Mouse (Mus musculus): ENCODE results near the gene Cc2d2b. TPM values are rescaled to one million over a fixed set of nuclear protein-coding genes. Genes with fewer than 3 reads are reported as not detected.

Gene Cc2d2b
- polyA plus RNA-seq, 1 experiment from 2014 or later, result 0.12 TPM

GRCm38 (mm10) chr19:40872955-40873665 is 124.6 kb downstream of the Cc2d2b start:
- Histone ChIP-seq H3K4me3 (ENCODE audit: low read depth, low read length) (peak overlapping the region; percentile 50), H3K27ac (replicated peaks) (peak overlapping the region; percentile 73), H3K4me1 (replicated peaks; ENCODE audit: control insufficient read depth, insufficient read depth) (no peaks in the 10 kb centered on the region; the same call in 1 of the 2 replicates), H3K4me2 (replicated peaks; ENCODE audit: low read depth) (peak overlapping the region; percentile 83), H3K36me3 (ENCODE audit: control insufficient read depth, insufficient read depth, low read length) (no peaks in the 10 kb centered on the region), H3K9me3 (ENCODE audit: control insufficient read depth, low read length) (no peaks in the 10 kb centered on the region), H3K9ac (ENCODE audit: low read length) (peak overlapping the region; percentile 61), H3K27me3 (ENCODE audit: control insufficient read depth, insufficient read depth, low read length) (peaks cover 3% of the 10 kb centered on the region; the same call in 1 of the 2 replicates)
- TF ChIP-seq CTCF (IDR thresholded peaks at IDR 0.05; ENCODE audit: low read depth), result peak; percentile 73
- no peak for TF ChIP-seq EP300 (optimal IDR thresholded peaks at IDR 0.05)
- ATAC-seq (ENCODE audit: low FRiP score, low TSS enrichment) (peak; percentile 98), DNase-seq (ENCODE audit: low spot score) (peak; percentile 93)
- 2% methylated on average over 51 of the region's 51 CpGs for WGBS

Other genes starting within 250 kb of the Cc2d2b start
- 107 and 111 TPM in 2 replicates for gene Sorbs1, start 235.0 kb upstream of the Cc2d2b start, polyA plus RNA-seq (2015; fragmentation: Nextera tagmentation; extraction: Ambion mirVana)
- gene Aldh18a1, start 160.3 kb upstream of the Cc2d2b start, polyA plus RNA-seq (2015; fragmentation: Nextera tagmentation; extraction: Ambion mirVana), result 39.1 and 43.0 TPM in 2 replicates
- gene Tctn3, start 136.5 kb upstream of the Cc2d2b start, polyA plus RNA-seq (2015; fragmentation: Nextera tagmentation; extraction: Ambion mirVana), result 4.1 and 4.5 TPM in 2 replicates
- gene Entpd1, start 136.4 kb upstream of the Cc2d2b start, polyA plus RNA-seq (2015; fragmentation: Nextera tagmentation; extraction: Ambion mirVana), result 10.0 and 10.8 TPM in 2 replicates
- 3.0 TPM in 2 replicates for gene Ccnj, start 82.5 kb downstream of the Cc2d2b start, polyA plus RNA-seq (2015; fragmentation: Nextera tagmentation; extraction: Ambion mirVana)
- gene Zfp518a, start 146.0 kb downstream of the Cc2d2b start, polyA plus RNA-seq (2015; fragmentation: Nextera tagmentation; extraction: Ambion mirVana), result 6.1 and 6.8 TPM in 2 replicates
- 8.7 and 9.9 TPM in 2 replicates for gene Blnk, start 245.8 kb downstream of the Cc2d2b start, polyA plus RNA-seq (2015; fragmentation: Nextera tagmentation; extraction: Ambion mirVana)